Mouse (Mus musculus) hindbrain, postnatal 0 days (tissue): ENCODE measurements around the gene Aimp2. TPM values are rescaled to one million over a fixed set of nuclear protein-coding genes. Genes with fewer than 3 reads are reported as not detected.

Experiments
- ATAC-seq: fragments of 200-750 bp; cut with Nextera tagmentation; 2 replicates; pipeline ENCODE4 v1.8.0; 2017; ENCODE audit warnings: mild to moderate bottlenecking, moderate TSS enrichment, moderate library complexity
- DNase-seq: peaks from one replicate; pipeline ENCODE4 v3.0.0-alpha.2; 2015; ENCODE audit warnings: low spot score
- H3K27ac ChIP-seq: fragments of 300-500 bp; sonication (generic); 2 replicates; pipeline ENCODE4 v1.5.1; 2014; ENCODE audit warnings: mild to moderate bottlenecking
- H3K27me3 ChIP-seq: fragments of 300-500 bp; sonication (generic); 2 replicates; pipeline ENCODE4 v1.6.1; 2014; ENCODE audit warnings: low read length, mixed read lengths; ENCODE audit not compliant: insufficient read depth
- H3K36me3 ChIP-seq: fragments of 300-500 bp; sonication (generic); 2 replicates; pipeline ENCODE4 v1.6.1; 2014; ENCODE audit warnings: low read length, mixed read lengths; ENCODE audit not compliant: insufficient read depth
- H3K4me1 ChIP-seq: fragments of 300-500 bp; sonication (generic); 2 replicates; pipeline ENCODE4 v1.6.1; 2014; ENCODE audit warnings: antibody characterized with exemption, low read length, mixed read lengths; ENCODE audit not compliant: insufficient read depth
- H3K4me2 ChIP-seq: fragments of 300-500 bp; sonication (generic); 2 replicates; pipeline ENCODE4 v1.6.1; 2014; ENCODE audit warnings: low read depth, mild to moderate bottlenecking, low read length, moderate library complexity, mixed read lengths
- H3K4me3 ChIP-seq: fragments of 300-500 bp; sonication (generic); 2 replicates; pipeline ENCODE4 v1.5.1; 2014; ENCODE audit warnings: low read length
- H3K9ac ChIP-seq: fragments of 300-500 bp; sonication (generic); replicated peaks from 2 replicates; pipeline ENCODE4 v1.6.1; 2014; ENCODE audit warnings: mild to moderate bottlenecking, low read length, moderate library complexity, mixed read lengths
- H3K9me3 ChIP-seq: fragments of 300-500 bp; sonication (generic); 2 replicates; pipeline ENCODE4 v1.6.1; 2016; ENCODE audit warnings: low read length, mixed read lengths
- CTCF ChIP-seq: IDR thresholded peaks from 2 replicates; pipeline ENCODE4 v1.5.1; 2016; ENCODE audit warnings: antibody characterized with exemption, control low read depth, low read depth
- WGBS: fragments of 180-500 bp; shearing (Covaris S2); extraction: QIAGEN DNeasy Blood & Tissue Kit; methylation state at CpG from one replicate; pipeline ENCODE4 v1.1.7; 2014; 5-methylcytosine and 5-hydroxymethylcytosine counted together
- polyA plus RNA-seq: library from polyadenylated mRNA; unstranded; fragments of >200 nt; fragmentation: Nextera tagmentation; extraction: Ambion mirVana; gene quantifications from 2 replicates; pipeline ENCODE4 v1.2.1, GENCODE M21; 2015
- total RNA-seq: library from RNA; depleted of rRNA; stranded (reverse); fragments of >200 nt; gene quantifications from 2 replicates; pipeline ENCODE4 v1.2.3, GENCODE M21; 2014

Gene Aimp2
- total and polyA plus RNA-seq, 2 experiments from 2014 or later: 49.9 to 67.7 TPM

DNA sequence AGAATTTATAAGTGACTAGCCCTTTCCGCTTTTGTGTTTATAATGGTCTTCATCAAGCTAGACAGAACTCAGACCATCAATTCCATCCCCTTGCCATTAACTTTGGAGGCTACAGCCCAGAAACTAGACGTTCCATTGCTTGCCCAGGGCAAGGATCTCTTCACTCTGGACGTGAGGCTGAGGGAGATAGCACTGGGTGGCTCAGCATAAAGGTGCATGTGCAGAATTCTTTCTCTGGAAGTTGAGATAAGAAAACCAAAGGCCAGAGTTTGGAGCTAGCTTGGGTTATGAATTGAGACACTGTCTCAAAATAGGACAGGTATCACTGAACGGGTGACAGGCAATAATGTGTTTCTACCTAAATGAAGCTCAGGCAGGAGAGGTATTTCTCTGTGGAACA lies 5.8 kb downstream of the Aimp2 start:
- ATAC-seq (no peak), DNase-seq (no peak)
- Histone ChIP-seq H3K9me3 (no peaks in the 10 kb centered on the region), H3K4me2 (no peak overlapping the region), H3K4me1 (no peaks in the 10 kb centered on the region; the same call in 1 of the 2 replicates), H3K27ac (no peak overlapping the region), H3K9ac (no peak overlapping the region), H3K27me3 (no peaks in the 10 kb centered on the region), H3K36me3 (peaks cover 57% of the 10 kb centered on the region), H3K4me3 (no peak overlapping the region)
- TF ChIP-seq CTCF: no peak
- WGBS: 93% methylated on average over 4 of the region's 4 CpGs

DNA sequence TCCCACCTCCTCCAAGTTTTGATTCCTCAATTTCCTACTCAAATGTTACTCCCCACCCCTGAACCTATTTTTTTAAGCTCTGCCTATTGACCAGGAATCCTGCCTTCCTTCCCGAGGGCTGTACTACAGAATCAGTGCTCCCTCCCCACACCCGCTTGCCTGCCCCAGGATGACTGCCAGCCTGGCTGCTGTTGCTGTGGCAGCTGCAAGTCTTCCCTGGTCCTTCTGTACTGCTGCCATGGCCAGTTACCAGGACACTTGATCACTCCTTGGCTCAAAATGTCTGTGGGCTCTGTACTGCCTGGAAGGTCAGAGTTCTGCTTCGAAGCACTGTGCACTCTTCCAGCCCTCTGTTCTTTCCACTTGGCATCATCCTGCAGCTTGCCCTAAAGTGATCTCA lies 7.5 kb downstream of the Aimp2 start:
- DNase-seq: peak; percentile 55
- H3K36me3 ChIP-seq: peaks cover 71% of the 10 kb centered on the region

DNA sequence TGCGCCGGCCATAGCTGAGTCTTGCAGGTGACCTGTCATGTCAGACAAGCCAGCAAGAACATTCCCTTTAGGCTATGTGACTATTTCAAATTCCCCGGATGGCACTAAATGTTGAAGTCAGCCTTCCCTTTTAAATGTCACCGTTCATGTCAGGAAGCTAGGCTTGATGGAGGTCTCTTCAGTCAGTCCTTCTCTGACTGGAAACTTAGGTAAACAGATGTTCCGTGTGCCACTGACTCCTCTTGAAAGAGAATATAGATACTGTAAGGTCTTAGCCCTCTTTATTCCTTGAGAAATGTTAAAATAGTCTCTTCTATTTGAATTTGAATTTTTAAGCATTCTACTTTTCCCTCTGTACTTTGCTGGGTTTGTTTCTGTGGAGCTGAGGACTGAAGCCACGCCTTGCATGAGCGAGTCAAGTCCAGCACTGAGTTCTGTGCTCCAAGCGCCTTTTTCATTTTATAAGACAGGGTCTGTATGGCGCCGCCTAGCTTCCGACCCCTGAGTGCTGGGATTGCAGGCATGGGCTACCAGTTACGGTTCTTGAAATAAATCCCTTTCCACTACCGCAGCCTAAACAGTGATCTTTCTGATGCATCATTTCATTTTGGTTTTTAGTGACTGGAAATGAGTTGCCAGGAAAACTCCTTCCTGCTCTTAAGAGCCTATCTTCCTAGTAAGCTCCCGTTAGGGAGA lies 11.9 kb downstream of the Aimp2 start, which contains the start of gene Ankrd61:
Gene Ankrd61, minus strand, starts transcription at position 51 of the 696 bp plus-strand sequence.
- no peak for TF ChIP-seq CTCF
- Histone ChIP-seq H3K27ac (no peak within 1 kb of the TSS), H3K36me3 (peaks cover 49% of the 10 kb centered on the region), H3K27me3 (no peaks in the 10 kb centered on the region), H3K9me3 (no peaks in the 10 kb centered on the region), H3K4me1 (no peaks in the 10 kb centered on the region), H3K9ac (no peak within 1 kb of the TSS), H3K4me3 (no peak within 1 kb of the TSS), H3K4me2 (no peak within 1 kb of the TSS)
- 85% methylated on average over 14 of the region's 14 CpGs for WGBS
- ATAC-seq: no peak
- no peak for DNase-seq

More for the DNA sequence above, 7.5 kb downstream of the Aimp2 start:
- WGBS: 68% methylated on average over 3 of the region's 3 CpGs
- no peaks in the 10 kb centered on the region for H3K27me3 ChIP-seq
- no peak overlapping the region for H3K9ac ChIP-seq
- H3K4me3 ChIP-seq: no peak overlapping the region
- TF ChIP-seq CTCF: no peak
- H3K4me2 ChIP-seq: no peak overlapping the region
- peak; percentile 58; the same call in 1 of the 2 replicates for ATAC-seq
- H3K4me1 ChIP-seq: no peaks in the 10 kb centered on the region
- H3K9me3 ChIP-seq: no peaks in the 10 kb centered on the region
- no peak overlapping the region for H3K27ac ChIP-seq

GRCm38 (mm10) chr5:143893396-143893795 lies 16.3 kb downstream of the Aimp2 start:
- no peak overlapping the region for H3K9ac ChIP-seq
- 72% methylated on average over 5 of the region's 5 CpGs for WGBS
- ATAC-seq: no peak
- H3K4me3 ChIP-seq: no peak overlapping the region
- H3K36me3 ChIP-seq: peaks cover 44% of the 10 kb centered on the region
- no peaks in the 10 kb centered on the region for H3K27me3 ChIP-seq
- DNase-seq: no peak
- no peak overlapping the region for H3K27ac ChIP-seq
- no peak overlapping the region for H3K4me2 ChIP-seq
- no peaks in the 10 kb centered on the region for H3K4me1 ChIP-seq
- H3K9me3 ChIP-seq: no peaks in the 10 kb centered on the region
- TF ChIP-seq CTCF: no peak

GRCm38 (mm10) chr5:143892255-143892886 lies 17.3 kb downstream of the Aimp2 start:
- TF ChIP-seq CTCF: peak; percentile 34
- H3K4me3 ChIP-seq: no peak overlapping the region
- no peaks in the 10 kb centered on the region for H3K27me3 ChIP-seq
- ATAC-seq: no peak
- no peaks in the 10 kb centered on the region for H3K4me1 ChIP-seq
- peak; percentile 14 for DNase-seq
- no peak overlapping the region for H3K9ac ChIP-seq
- WGBS: 76% methylated on average over 9 of the region's 9 CpGs
- H3K9me3 ChIP-seq: no peaks in the 10 kb centered on the region
- no peak overlapping the region for H3K4me2 ChIP-seq
- H3K36me3 ChIP-seq: peaks cover 44% of the 10 kb centered on the region
- H3K27ac ChIP-seq: no peak overlapping the region

DNA sequence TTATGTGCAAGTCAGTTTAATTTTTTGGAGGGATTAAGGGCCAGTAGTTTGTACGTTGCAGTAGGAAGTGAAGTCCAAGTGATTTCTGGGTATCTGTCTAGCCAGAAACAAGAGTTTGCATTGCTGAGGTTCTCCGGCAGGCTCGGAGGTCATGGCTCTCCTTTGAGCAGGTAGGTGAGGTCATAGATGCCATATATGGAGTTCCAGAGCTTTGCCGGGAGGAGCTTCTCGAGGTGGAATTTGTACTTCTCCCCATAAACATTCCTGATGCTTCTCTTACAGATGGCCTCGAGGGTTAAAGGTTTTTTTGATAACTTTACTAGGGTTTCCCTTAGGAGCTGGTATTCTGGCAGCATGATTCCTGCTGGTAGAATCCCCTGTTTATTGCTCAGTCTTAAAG lies 18.9 kb downstream of the Aimp2 start:
- no peak overlapping the region for H3K27ac ChIP-seq
- no peaks in the 10 kb centered on the region for H3K9me3 ChIP-seq
- no peak overlapping the region for H3K4me2 ChIP-seq
- 90% methylated on average over 6 of the region's 6 CpGs for WGBS
- ATAC-seq (no peak), DNase-seq (no peak)
- TF ChIP-seq CTCF: no peak
- no peaks in the 10 kb centered on the region for H3K27me3 ChIP-seq
- no peak overlapping the region for H3K4me3 ChIP-seq
- peaks cover 52% of the 10 kb centered on the region for H3K36me3 ChIP-seq
- H3K4me1 ChIP-seq: no peaks in the 10 kb centered on the region
- H3K9ac ChIP-seq: no peak overlapping the region

DNA sequence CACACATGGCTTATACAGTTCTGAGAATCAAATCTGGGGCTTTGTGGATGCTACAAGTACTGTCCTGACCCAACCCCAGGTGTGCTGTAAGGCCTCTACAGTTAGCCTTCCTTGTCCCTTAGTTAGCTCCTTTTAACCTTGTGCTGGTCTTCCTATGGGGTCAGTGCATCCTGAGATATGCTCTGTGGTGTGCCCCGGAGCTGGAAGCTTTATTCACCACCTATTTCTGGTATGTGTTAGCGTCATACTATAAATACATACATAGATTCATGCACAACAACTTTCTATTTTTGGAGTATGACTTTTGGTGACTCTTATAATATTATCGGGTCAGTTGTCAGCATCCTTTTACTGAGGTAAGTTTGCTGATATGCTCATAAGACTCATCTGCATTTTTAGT lies 24.4 kb downstream of the Aimp2 start:
- no peaks in the 10 kb centered on the region for H3K27me3 ChIP-seq
- ATAC-seq: no peak
- H3K9me3 ChIP-seq: no peaks in the 10 kb centered on the region
- no peak overlapping the region for H3K4me3 ChIP-seq
- no peaks in the 10 kb centered on the region for H3K4me1 ChIP-seq
- H3K36me3 ChIP-seq: peaks cover 89% of the 10 kb centered on the region
- no peak for TF ChIP-seq CTCF
- WGBS: 98% methylated on average over 3 of the region's 3 CpGs
- no peak overlapping the region for H3K9ac ChIP-seq
- H3K4me2 ChIP-seq: no peak overlapping the region
- DNase-seq: no peak
- no peak overlapping the region for H3K27ac ChIP-seq
